Mouse (Mus musculus) kidney, adult 2 months (tissue): ENCODE measurements around the gene Ptgdr2. TPM values are rescaled to one million over a fixed set of nuclear protein-coding genes. Genes with fewer than 3 reads are reported as not detected.

Experiments used
- DNase-seq: peaks from one replicate; pipeline ENCODE4 v3.0.0; 2021
- H3K27ac ChIP-seq: fragments of 200-500 bp; 2 replicates; pipeline ENCODE4 v1.5.1; 2012; ENCODE audit warnings: low read depth, low read length, control low read depth, inconsistent platforms; ENCODE audit not compliant: insufficient read depth
- H3K27me3 ChIP-seq: fragments of 200-500 bp; replicated peaks from 2 replicates; pipeline ENCODE4 v1.6.1; 2012; ENCODE audit warnings: mild to moderate bottlenecking, moderate library complexity, low read length, inconsistent platforms; ENCODE audit not compliant: control insufficient read depth, insufficient read depth
- H3K36me3 ChIP-seq: fragments of 200-500 bp; 2 replicates; pipeline ENCODE4 v1.6.1; 2012; ENCODE audit warnings: mild to moderate bottlenecking, moderate library complexity, low read length, inconsistent platforms; ENCODE audit not compliant: control insufficient read depth, insufficient read depth
- H3K4me1 ChIP-seq: fragments of 200-500 bp; 2 replicates; pipeline ENCODE4 v1.6.1; 2011; ENCODE audit warnings: low read length; ENCODE audit not compliant: control insufficient read depth, insufficient read depth
- H3K4me3 ChIP-seq: fragments of 200-500 bp; 2 replicates; pipeline ENCODE4 v1.5.1; 2011; ENCODE audit warnings: mild to moderate bottlenecking, low read depth, low read length, control low read depth; ENCODE audit not compliant: insufficient read depth
- CTCF ChIP-seq: fragments of 200-500 bp; conservative IDR thresholded peaks from 2 replicates; pipeline ENCODE4 v1.5.1; 2011; ENCODE audit warnings: low read depth, mild to moderate bottlenecking, control low read depth, low read length, moderate library complexity, mixed read lengths; ENCODE audit not compliant: insufficient read depth, insufficient read length
- POLR2A ChIP-seq: fragments of 200-500 bp; IDR thresholded peaks from one replicate; pipeline ENCODE4 v1.6.1; 2011; ENCODE audit warnings: low read depth, low read length, control low read depth
- WGBS: fragments of 180-500 bp; shearing (Covaris S2); methylation state at CpG from one replicate; pipeline ENCODE4 v1.1.7; 2018; 5-methylcytosine and 5-hydroxymethylcytosine counted together
- polyA plus RNA-seq: library from polyadenylated mRNA; depleted of rRNA; stranded (reverse); fragments of >200 nt; gene quantifications from 2 replicates; pipeline ENCODE4 v1.2.3, GENCODE M21; 2012

Gene Ptgdr2
- polyA plus RNA-seq, 1 experiment: 0.05 TPM

DNA sequence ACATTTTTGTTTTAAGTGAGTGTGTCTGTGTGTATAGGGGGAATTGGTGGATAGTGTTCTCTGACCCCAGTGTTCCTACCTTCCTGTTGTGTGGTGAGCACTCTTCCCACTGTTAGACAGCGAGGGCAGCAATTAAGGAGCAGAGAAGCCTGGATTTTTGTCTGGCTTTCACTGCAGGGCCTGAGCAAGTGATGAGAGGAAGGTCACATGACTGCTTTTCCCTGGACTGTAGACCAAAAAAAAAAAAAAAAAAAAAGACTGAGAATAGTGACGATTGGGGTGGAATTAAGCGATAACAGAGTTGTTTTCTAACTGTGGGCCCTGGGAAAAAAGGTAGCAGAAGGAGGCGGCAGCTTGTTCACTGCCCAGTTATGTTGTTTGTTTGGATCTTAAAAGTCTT lies 10.3 kb upstream of the Ptgdr2 start:
- Histone ChIP-seq H3K27me3 (no peaks in the 10 kb centered on the region), H3K4me3 (no peak overlapping the region), H3K36me3 (no peaks in the 10 kb centered on the region), H3K4me1 (peaks cover 10% of the 10 kb centered on the region), H3K27ac (no peak overlapping the region)
- DNase-seq: no peak
- 27% methylated on average over 4 of the region's 4 CpGs for WGBS
- TF ChIP-seq CTCF: no peak
- no peak for TF ChIP-seq POLR2A

DNA sequence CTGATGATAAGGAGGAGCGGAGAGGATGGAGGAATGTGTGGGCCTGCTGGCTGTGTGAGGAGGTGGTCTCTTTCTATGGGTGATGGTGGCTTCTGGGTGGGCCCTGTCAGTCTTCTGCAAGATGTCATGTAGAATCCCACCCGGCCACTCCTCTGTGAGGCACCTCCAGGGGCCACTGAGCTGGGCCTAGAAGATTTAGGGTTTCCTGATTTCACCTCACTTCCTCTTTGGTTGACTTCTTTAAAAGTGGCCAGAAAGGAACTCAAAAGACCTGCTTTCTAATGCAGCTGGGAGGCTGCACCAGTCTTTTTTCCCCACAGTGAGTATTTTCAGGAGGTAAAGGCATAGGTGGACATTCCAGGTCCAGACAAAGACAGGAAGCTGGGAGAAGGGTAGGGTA lies 6.3 kb upstream of the Ptgdr2 start:
- no peaks in the 10 kb centered on the region for H3K36me3 ChIP-seq
- DNase-seq: no peak
- no peak for TF ChIP-seq CTCF
- no peak for TF ChIP-seq POLR2A
- no peaks in the 10 kb centered on the region for H3K27me3 ChIP-seq
- no peak overlapping the region for H3K4me3 ChIP-seq
- H3K27ac ChIP-seq: no peak overlapping the region
- WGBS: 83% methylated on average over 2 of the region's 2 CpGs
- H3K4me1 ChIP-seq: peaks cover 10% of the 10 kb centered on the region

- no peak overlapping the region for H3K27ac ChIP-seq
- DNase-seq: no peak
- 65% methylated on average over 5 of the region's 5 CpGs for WGBS
- H3K4me3 ChIP-seq: no peak overlapping the region
- no peaks in the 10 kb centered on the region for H3K27me3 ChIP-seq
- TF ChIP-seq CTCF (no peak), POLR2A (no peak)
- H3K36me3 ChIP-seq: no peaks in the 10 kb centered on the region
- H3K4me1 ChIP-seq: no peaks in the 10 kb centered on the region
Observed at GRCm38 (mm10) chr19:10935029-10935428, 1.9 kb upstream of the Ptgdr2 start.

- Histone ChIP-seq H3K27ac (no peak overlapping the region), H3K27me3 (no peaks in the 10 kb centered on the region), H3K36me3 (no peaks in the 10 kb centered on the region), H3K4me1 (no peaks in the 10 kb centered on the region), H3K4me3 (no peak overlapping the region)
- WGBS: 85% methylated on average over 5 of the region's 5 CpGs
- DNase-seq: no peak
- 0 out of 2 replicates have a peak, but pooled peaks have one; percentile 2 for TF ChIP-seq CTCF
- TF ChIP-seq POLR2A: no peak
Observed at GRCm38 (mm10) chr19:10936077-10936476, 883 bp upstream of the Ptgdr2 start.

DNA sequence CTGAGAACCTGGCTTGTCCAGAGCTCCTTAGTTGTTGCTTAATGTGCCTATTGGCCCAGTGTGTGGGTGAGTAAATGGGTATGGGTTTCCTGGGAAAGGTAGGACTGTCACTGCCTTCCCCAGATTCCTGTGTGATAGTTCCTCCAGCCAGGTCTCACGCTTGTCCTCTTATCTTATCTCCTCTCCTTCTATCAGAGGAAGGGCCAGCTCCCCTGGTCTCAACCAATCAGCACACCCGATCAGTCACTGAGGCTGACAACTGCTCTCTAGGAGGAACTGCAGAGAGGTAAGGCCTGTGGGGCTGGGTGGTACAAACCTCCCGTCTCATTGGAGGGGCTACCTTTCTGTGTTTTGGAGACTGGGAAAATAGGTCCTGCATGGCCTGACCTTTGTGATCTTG lies 1.8 kb downstream of the Ptgdr2 start:
- WGBS: 85% methylated on average over 3 of the region's 3 CpGs
- H3K4me1 ChIP-seq: no peaks in the 10 kb centered on the region
- H3K27ac ChIP-seq: no peak overlapping the region
- no peaks in the 10 kb centered on the region for H3K36me3 ChIP-seq
- DNase-seq: no peak
- TF ChIP-seq CTCF (no peak), POLR2A (no peak)
- H3K4me3 ChIP-seq: no peak overlapping the region
- no peaks in the 10 kb centered on the region for H3K27me3 ChIP-seq

GRCm38 (mm10) chr19:10940097-10940800 lies 3.3 kb downstream of the Ptgdr2 start:
- DNase-seq: peak; percentile 81
- H3K27me3 ChIP-seq: no peaks in the 10 kb centered on the region
- H3K36me3 ChIP-seq: no peaks in the 10 kb centered on the region
- H3K4me3 ChIP-seq: peak overlapping the region; percentile 4; the same call in 1 of the 2 replicates
- TF ChIP-seq CTCF (peak; percentile 88), POLR2A (no peak)
- WGBS: 18% methylated on average over 37 of the region's 37 CpGs
- H3K27ac ChIP-seq: no peak overlapping the region
- H3K4me1 ChIP-seq: no peaks in the 10 kb centered on the region

DNA sequence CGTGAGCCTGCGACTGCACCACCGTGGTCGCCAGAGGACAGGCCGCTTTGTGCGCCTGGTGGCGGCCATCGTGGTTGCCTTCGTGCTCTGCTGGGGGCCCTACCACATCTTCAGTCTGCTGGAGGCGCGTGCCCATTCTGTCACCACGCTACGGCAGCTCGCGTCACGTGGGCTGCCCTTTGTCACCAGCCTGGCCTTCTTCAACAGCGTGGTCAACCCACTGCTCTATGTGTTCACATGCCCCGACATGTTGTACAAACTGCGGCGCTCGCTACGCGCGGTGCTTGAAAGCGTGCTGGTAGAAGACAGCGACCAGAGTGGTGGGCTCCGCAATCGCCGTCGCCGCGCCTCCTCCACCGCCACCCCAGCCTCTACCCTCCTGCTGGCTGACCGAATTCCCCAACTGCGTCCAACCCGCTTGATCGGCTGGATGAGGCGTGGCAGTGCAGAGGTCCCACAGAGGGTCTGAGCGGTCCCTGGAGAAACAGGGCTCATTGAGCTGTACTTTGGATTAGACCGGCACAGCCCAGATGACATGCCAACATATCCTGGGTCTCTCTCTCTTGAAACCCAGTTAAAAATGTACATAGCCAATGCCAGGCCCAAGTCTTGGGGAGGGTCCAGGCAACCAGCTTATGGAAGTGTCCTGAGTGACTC lies 4.0 kb downstream of the Ptgdr2 start:
- Histone ChIP-seq H3K4me3 (peak overlapping the region; percentile 4; the same call in 1 of the 2 replicates), H3K4me1 (no peaks in the 10 kb centered on the region), H3K27ac (no peak overlapping the region), H3K27me3 (no peaks in the 10 kb centered on the region), H3K36me3 (no peaks in the 10 kb centered on the region)
- TF ChIP-seq POLR2A (no peak), CTCF (no peak)
- no peak for DNase-seq
- 12% methylated on average over 40 of the region's 40 CpGs for WGBS
